Mouse (Mus musculus): ENCODE results near the gene Klk6. TPM values are rescaled to one million over a fixed set of nuclear protein-coding genes. Genes with fewer than 3 reads are reported as not detected.

Klk6 gene
- total RNA-seq, 2 experiments from 2014 or later, result not detected

Other genes starting within 250 kb of the Klk6 start
- 0.19 and 4.6 TPM in 2 replicates for gene Zfp719, start 244.9 kb upstream of the Klk6 start, total RNA-seq (2015; ENCODE audit: low replicate concordance)
- 1.1 and 2.2 TPM in 2 replicates for gene Zfp719, start 244.9 kb upstream of the Klk6 start, total RNA-seq (2017; ENCODE audit: low replicate concordance)
- gene Zfp819, start 217.3 kb upstream of the Klk6 start, total RNA-seq (2015; ENCODE audit: low replicate concordance), result not detected in 2 replicates
- gene Zfp819, start 217.3 kb upstream of the Klk6 start, total RNA-seq (2017; ENCODE audit: low replicate concordance), result not detected in 2 replicates
- not detected in 2 replicates for gene Ceacam18, start 189.8 kb upstream of the Klk6 start, total RNA-seq (2015; ENCODE audit: low replicate concordance)
- gene Ceacam18, start 189.8 kb upstream of the Klk6 start, total RNA-seq (2017; ENCODE audit: low replicate concordance), result not detected in 2 replicates
- 4.0 and 8.8 TPM in 2 replicates for gene Siglece, start 164.3 kb upstream of the Klk6 start, total RNA-seq (2015; ENCODE audit: low replicate concordance)
- 5.5 and 6.4 TPM in 2 replicates for gene Siglece, start 164.3 kb upstream of the Klk6 start, total RNA-seq (2017; ENCODE audit: low replicate concordance)
- gene Ctu1, start 152.5 kb upstream of the Klk6 start, total RNA-seq (2015; ENCODE audit: low replicate concordance), result 1.0 TPM in 1 of 2 replicates, not detected in the other
- gene Ctu1, start 152.5 kb upstream of the Klk6 start, total RNA-seq (2017; ENCODE audit: low replicate concordance), result 0.42 and 1.6 TPM in 2 replicates
- gene Klk14, start 134.1 kb upstream of the Klk6 start, total RNA-seq (2015; ENCODE audit: low replicate concordance), result not detected in 2 replicates
- gene Klk14, start 134.1 kb upstream of the Klk6 start, total RNA-seq (2017; ENCODE audit: low replicate concordance), result not detected in 2 replicates
- gene Klk13, start 111.9 kb upstream of the Klk6 start, total RNA-seq (2015; ENCODE audit: low replicate concordance), result not detected in 2 replicates
- not detected in 2 replicates for gene Klk13, start 111.9 kb upstream of the Klk6 start, total RNA-seq (2017; ENCODE audit: low replicate concordance)
- not detected in 2 replicates for gene Klk12, start 55.6 kb upstream of the Klk6 start, total RNA-seq (2015; ENCODE audit: low replicate concordance)
- not detected in 2 replicates for gene Klk12, start 55.6 kb upstream of the Klk6 start, total RNA-seq (2017; ENCODE audit: low replicate concordance)
- not detected in 2 replicates for gene Klk11, start 49.9 kb upstream of the Klk6 start, total RNA-seq (2015; ENCODE audit: low replicate concordance)
- not detected in 2 replicates for gene Klk11, start 49.9 kb upstream of the Klk6 start, total RNA-seq (2017; ENCODE audit: low replicate concordance)
- not detected in 2 replicates for gene Klk10, start 43.5 kb upstream of the Klk6 start, total RNA-seq (2015; ENCODE audit: low replicate concordance)
- not detected in 2 replicates for gene Klk10, start 43.5 kb upstream of the Klk6 start, total RNA-seq (2017; ENCODE audit: low replicate concordance)
- gene Klk9, start 32.6 kb upstream of the Klk6 start, total RNA-seq (2015; ENCODE audit: low replicate concordance), result not detected in 2 replicates
- not detected in 2 replicates for gene Klk9, start 32.6 kb upstream of the Klk6 start, total RNA-seq (2017; ENCODE audit: low replicate concordance)
- gene Klk8, start 26.9 kb upstream of the Klk6 start, total RNA-seq (2015; ENCODE audit: low replicate concordance), result 6.1 TPM in 1 of 2 replicates, not detected in the other
- 0.56 and 8.3 TPM in 2 replicates for gene Klk8, start 26.9 kb upstream of the Klk6 start, total RNA-seq (2017; ENCODE audit: low replicate concordance)
- gene Klk7, start 13.2 kb upstream of the Klk6 start, total RNA-seq (2015; ENCODE audit: low replicate concordance), result not detected in 2 replicates
- gene Klk7, start 13.2 kb upstream of the Klk6 start, total RNA-seq (2017; ENCODE audit: low replicate concordance), result not detected in 2 replicates
- gene Klk5, start 17.5 kb downstream of the Klk6 start, total RNA-seq (2015; ENCODE audit: low replicate concordance), result not detected in 2 replicates
- not detected in 2 replicates for gene Klk5, start 17.5 kb downstream of the Klk6 start, total RNA-seq (2017; ENCODE audit: low replicate concordance)
- not detected in 2 replicates for gene Klk4, start 56.7 kb downstream of the Klk6 start, total RNA-seq (2015; ENCODE audit: low replicate concordance)
- not detected in 2 replicates for gene Klk4, start 56.7 kb downstream of the Klk6 start, total RNA-seq (2017; ENCODE audit: low replicate concordance)
- not detected in 2 replicates for gene Klk15, start 109.2 kb downstream of the Klk6 start, total RNA-seq (2015; ENCODE audit: low replicate concordance)
- not detected in 2 replicates for gene Klk15, start 109.2 kb downstream of the Klk6 start, total RNA-seq (2017; ENCODE audit: low replicate concordance)
- gene Klk1b8, start 126.2 kb downstream of the Klk6 start, total RNA-seq (2015; ENCODE audit: low replicate concordance), result not detected in 2 replicates
- gene Klk1b8, start 126.2 kb downstream of the Klk6 start, total RNA-seq (2017; ENCODE audit: low replicate concordance), result not detected in 2 replicates
- not detected in 2 replicates for gene Klk1b1, start 142.3 kb downstream of the Klk6 start, total RNA-seq (2015; ENCODE audit: low replicate concordance)
- gene Klk1b1, start 142.3 kb downstream of the Klk6 start, total RNA-seq (2017; ENCODE audit: low replicate concordance), result not detected in 2 replicates
- not detected in 2 replicates for gene Klk1b9, start 151.6 kb downstream of the Klk6 start, total RNA-seq (2015; ENCODE audit: low replicate concordance)
- not detected in 2 replicates for gene Klk1b9, start 151.6 kb downstream of the Klk6 start, total RNA-seq (2017; ENCODE audit: low replicate concordance)
- gene Klk1b11, start 171.4 kb downstream of the Klk6 start, total RNA-seq (2015; ENCODE audit: low replicate concordance), result not detected in 2 replicates
- not detected in 2 replicates for gene Klk1b11, start 171.4 kb downstream of the Klk6 start, total RNA-seq (2017; ENCODE audit: low replicate concordance)
- gene Klk1b26, start 187.7 kb downstream of the Klk6 start, total RNA-seq (2015; ENCODE audit: low replicate concordance), result not detected in 2 replicates
- gene Klk1b26, start 187.7 kb downstream of the Klk6 start, total RNA-seq (2017; ENCODE audit: low replicate concordance), result not detected in 2 replicates
- gene Klk1b27, start 227.8 kb downstream of the Klk6 start, total RNA-seq (2015; ENCODE audit: low replicate concordance), result not detected in 2 replicates
- gene Klk1b27, start 227.8 kb downstream of the Klk6 start, total RNA-seq (2017; ENCODE audit: low replicate concordance), result not detected in 2 replicates

All from erythroblast, adult 5-6 weeks (primary cell).